Mouse (Mus musculus) urinary bladder, postnatal 14 days (tissue): ENCODE data around the gene Vmn1r16.
"Not testable (repeated sequence)": the region's sequence is repeated elsewhere in the genome, so short reads cannot be mapped to it uniquely, and the experiment has no call there.

Experiments
- DNase-seq: peaks from one replicate; pipeline ENCODE4 v3.0.0; 2021; ENCODE audit warnings: low spot score

The Vmn1r16 gene

GRCm38 (mm10) chr6:57329394-57329793 is at the start of gene Vmn1r16:
Gene Vmn1r16, minus strand, starts transcription at chr6:57329494.
- DNase-seq = no peak

GRCm38 (mm10) chr6:57367496-57367895 is 38.2 kb upstream of the Vmn1r16 start:
- no peak for DNase-seq

GRCm38 (mm10) chr6:57365866-57366265 is 36.6 kb upstream of the Vmn1r16 start:
- not testable (repeated sequence) for DNase-seq

GRCm38 (mm10) chr6:57363627-57364026 is 34.3 kb upstream of the Vmn1r16 start, which contains the start of gene Vmn1r17:
Gene Vmn1r17, minus strand, starts transcription at chr6:57363727.
- no peak for DNase-seq

- DNase-seq = no peak
Measured at GRCm38 (mm10) chr6:57356864-57357263, 27.6 kb upstream of the Vmn1r16 start.

GRCm38 (mm10) chr6:57326176-57326575 is 3.1 kb downstream of the Vmn1r16 start:
- no peak for DNase-seq

- DNase-seq = no peak
Measured at GRCm38 (mm10) chr6:57278952-57279351, 50.3 kb downstream of the Vmn1r16 start.

GRCm38 (mm10) chr6:57272517-57272916 is 56.8 kb downstream of the Vmn1r16 start:
- DNase-seq = no peak

- DNase-seq = no peak
Measured at GRCm38 (mm10) chr6:57271881-57272280, 57.4 kb downstream of the Vmn1r16 start.
